Mouse (Mus musculus) megakaryocyte, embryonic 14.5 days (primary cell): Measurements from ENCODE around the gene Abcc4.

Experiments
- FLI1 ChIP-seq: IDR thresholded peaks from 2 replicates; pipeline ENCODE4 v1.6.1; 2012; ENCODE audit warnings: low read length, inconsistent platforms, mixed read lengths
- GATA1 ChIP-seq: IDR thresholded peaks from 3 replicates; pipeline ENCODE4 v1.6.1; 2012; ENCODE audit warnings: mixed read lengths, low read length, inconsistent platforms, borderline replicate concordance

GRCm38 (mm10) chr14:118691910-118692309 lies 14.1 kb downstream of the Abcc4 start:
- TF ChIP-seq GATA1 (no peak), FLI1 (no peak)
